Mouse (Mus musculus) megakaryocyte, embryonic 14.5 days (primary cell): ENCODE results near the gene Dixdc1. TPM values are rescaled to one million over a fixed set of nuclear protein-coding genes. Genes with fewer than 3 reads are reported as not detected.
A peak's percentile ranks its signal among the peaks of the same experiment; 100 is the strongest.
"Not testable (repeated sequence)": the region's sequence is repeated elsewhere in the genome, so short reads cannot be mapped to it uniquely, and the experiment has no call there.

Source experiments
- H3K27me3 ChIP-seq: replicated peaks from 2 replicates; pipeline ENCODE3; 2012; ENCODE audit warnings: inconsistent platforms
- H3K36me3 ChIP-seq: replicated peaks from 2 replicates; pipeline ENCODE3; 2012; ENCODE audit warnings: low read length, inconsistent platforms, mixed read lengths
- H3K4me1 ChIP-seq: 2 replicates; pipeline ENCODE4 v1.6.1; 2012; ENCODE audit warnings: inconsistent platforms
- H3K4me3 ChIP-seq: replicated peaks from 2 replicates; pipeline ENCODE3; 2012; ENCODE audit warnings: moderate library complexity, mild to moderate bottlenecking, inconsistent platforms
- H3K9me3 ChIP-seq: 2 replicates; pipeline ENCODE4 v1.6.1; 2012; ENCODE audit warnings: inconsistent platforms
- FLI1 ChIP-seq: IDR thresholded peaks from 2 replicates; pipeline ENCODE4 v1.6.1; 2012; ENCODE audit warnings: low read length, inconsistent platforms, mixed read lengths
- GATA1 ChIP-seq: IDR thresholded peaks from 3 replicates; pipeline ENCODE4 v1.6.1; 2012; ENCODE audit warnings: mixed read lengths, low read length, inconsistent platforms, borderline replicate concordance
- polyA plus RNA-seq: library from polyadenylated mRNA; stranded (reverse); fragments of >175 nt; gene quantifications from 2 replicates; pipeline ENCODE4 v1.2.3, GENCODE M21; 2012; ENCODE audit warnings: low replicate concordance; ENCODE audit not compliant: insufficient read depth

Gene Dixdc1
- polyA plus RNA-seq, 1 experiment: not detected

- peaks cover 20% of the 10 kb centered on the region for H3K4me1 ChIP-seq
- peaks cover 2% of the 10 kb centered on the region for H3K27me3 ChIP-seq
- H3K9me3 ChIP-seq: no peaks in the 10 kb centered on the region
- H3K4me3 ChIP-seq: peak within 1 kb of the TSS; percentile 99
- H3K36me3 ChIP-seq: peaks cover 23% of the 10 kb centered on the region
- TF ChIP-seq GATA1: no peak
- TF ChIP-seq FLI1: no peak
Observed at GRCm38 (mm10) chr9:50659392-50660217, 79.7 kb downstream of the Dixdc1 start, which contains the start of gene Dlat. TSS of gene Dlat (minus strand) at chr9:50659780.

- peaks cover 28% of the 10 kb centered on the region for H3K36me3 ChIP-seq
Observed at GRCm38 (mm10) chr9:50658941-50659388, 80.4 kb downstream of the Dixdc1 start.

GRCm38 (mm10) chr9:50658391-50658790, 80.9 kb downstream of the Dixdc1 start:
- no peaks in the 10 kb centered on the region for H3K27me3 ChIP-seq
- peaks cover 20% of the 10 kb centered on the region for H3K4me1 ChIP-seq
- H3K36me3 ChIP-seq: peaks cover 33% of the 10 kb centered on the region
- no peak for TF ChIP-seq FLI1
- H3K4me3 ChIP-seq: peak overlapping the region; percentile 99
- H3K9me3 ChIP-seq: no peaks in the 10 kb centered on the region

More at GRCm38 (mm10) chr9:50658941-50659388, 80.4 kb downstream of the Dixdc1 start:
- peaks cover 2% of the 10 kb centered on the region for H3K27me3 ChIP-seq
- H3K9me3 ChIP-seq: no peaks in the 10 kb centered on the region
- peaks cover 20% of the 10 kb centered on the region for H3K4me1 ChIP-seq
- peak overlapping the region; percentile 99 for H3K4me3 ChIP-seq
- TF ChIP-seq FLI1 (no peak), GATA1 (no peak)

- H3K9me3 ChIP-seq: no peaks in the 10 kb centered on the region
- peaks cover 4% of the 10 kb centered on the region; the same call in 1 of the 2 replicates for H3K4me1 ChIP-seq
- no peaks in the 10 kb centered on the region for H3K27me3 ChIP-seq
- TF ChIP-seq FLI1 (no peak), GATA1 (no peak)
- H3K36me3 ChIP-seq: peaks cover 89% of the 10 kb centered on the region
- H3K4me3 ChIP-seq: no peak overlapping the region
Observed at GRCm38 (mm10) chr9:50650503-50650902, 88.8 kb downstream of the Dixdc1 start.

GRCm38 (mm10) chr9:50646826-50647370, 92.4 kb downstream of the Dixdc1 start:
- Histone ChIP-seq H3K4me3 (no peak overlapping the region), H3K9me3 (no peaks in the 10 kb centered on the region), H3K36me3 (peaks cover 95% of the 10 kb centered on the region), H3K4me1 (peaks cover 4% of the 10 kb centered on the region; the same call in 1 of the 2 replicates), H3K27me3 (no peaks in the 10 kb centered on the region)
- TF ChIP-seq FLI1 (no peak), GATA1 (no peak)

- H3K4me3 ChIP-seq: no peak overlapping the region
- H3K36me3 ChIP-seq: peaks cover 50% of the 10 kb centered on the region
- no peaks in the 10 kb centered on the region for H3K27me3 ChIP-seq
- H3K4me1 ChIP-seq: peaks cover 11% of the 10 kb centered on the region
- no peak for TF ChIP-seq FLI1
- TF ChIP-seq GATA1: no peak
- no peaks in the 10 kb centered on the region for H3K9me3 ChIP-seq
Observed at GRCm38 (mm10) chr9:50634270-50634669, 105.0 kb downstream of the Dixdc1 start.

- H3K4me1 ChIP-seq: no peaks in the 10 kb centered on the region; the same call in 1 of the 2 replicates
- H3K27me3 ChIP-seq: no peaks in the 10 kb centered on the region
- TF ChIP-seq FLI1 (no peak), GATA1 (no peak)
- H3K4me3 ChIP-seq: no peak overlapping the region
- peaks cover 43% of the 10 kb centered on the region for H3K36me3 ChIP-seq
- no peaks in the 10 kb centered on the region for H3K9me3 ChIP-seq
Observed at GRCm38 (mm10) chr9:50633059-50633458, 106.3 kb downstream of the Dixdc1 start.

GRCm38 (mm10) chr9:50632016-50632688, 107.2 kb downstream of the Dixdc1 start:
- no peaks in the 10 kb centered on the region for H3K27me3 ChIP-seq
- TF ChIP-seq FLI1 (no peak), GATA1 (no peak)
- peak overlapping the region; percentile 33 for H3K4me3 ChIP-seq
- H3K9me3 ChIP-seq: no peaks in the 10 kb centered on the region
- no peaks in the 10 kb centered on the region for H3K4me1 ChIP-seq
- peaks cover 33% of the 10 kb centered on the region for H3K36me3 ChIP-seq

GRCm38 (mm10) chr9:50630903-50631302, 108.4 kb downstream of the Dixdc1 start:
- H3K9me3 ChIP-seq, H3K4me3 ChIP-seq, H3K27me3 ChIP-seq, H3K4me1 ChIP-seq: not testable (repeated sequence)
- H3K36me3 ChIP-seq: peaks cover 22% of the 10 kb centered on the region
